Mouse (Mus musculus) spleen, postnatal 10 days (tissue): ENCODE data around the gene Slc9a9.

Source experiments
- DNase-seq, 2 experiments: peaks; one replicate each; pipeline ENCODE4 v3.0.0; 2021 to 2022; ENCODE audit warnings: low spot score in 2 of 2

The Slc9a9 gene

GRCm38 (mm10) chr9:94838479-94839031, 168.8 kb downstream of the Slc9a9 start:
- no peak for DNase-seq

GRCm38 (mm10) chr9:94839204-94839603, 169.5 kb downstream of the Slc9a9 start:
- no peak for DNase-seq

- DNase-seq = no peak
Observed at GRCm38 (mm10) chr9:94840398-94840797, 170.7 kb downstream of the Slc9a9 start.

- DNase-seq = no peak
Observed at GRCm38 (mm10) chr9:94840972-94841371, 171.3 kb downstream of the Slc9a9 start.

- DNase-seq = no peak
Observed at GRCm38 (mm10) chr9:94844176-94844575, 174.5 kb downstream of the Slc9a9 start.

- DNase-seq = no peak
Observed at GRCm38 (mm10) chr9:94847624-94848023, 177.9 kb downstream of the Slc9a9 start.

- DNase-seq = no peak
Observed at GRCm38 (mm10) chr9:94851550-94851949, 181.8 kb downstream of the Slc9a9 start.

- DNase-seq = no peak
Observed at GRCm38 (mm10) chr9:94856093-94856492, 186.4 kb downstream of the Slc9a9 start.

- no peak for DNase-seq
Observed at GRCm38 (mm10) chr9:94868557-94868956, 198.8 kb downstream of the Slc9a9 start.

GRCm38 (mm10) chr9:94869023-94869799, 199.5 kb downstream of the Slc9a9 start:
- DNase-seq = no peak

- no peak for DNase-seq
Observed at GRCm38 (mm10) chr9:94882517-94882916, 212.8 kb downstream of the Slc9a9 start.

- DNase-seq = peak in 1 of 2 experiments; percentile 16
Observed at GRCm38 (mm10) chr9:94883435-94883834, 213.7 kb downstream of the Slc9a9 start.

GRCm38 (mm10) chr9:94885151-94885550, 215.4 kb downstream of the Slc9a9 start:
- DNase-seq = no peak

GRCm38 (mm10) chr9:94889647-94890046, 219.9 kb downstream of the Slc9a9 start:
- DNase-seq = no peak

GRCm38 (mm10) chr9:94895882-94896281, 226.2 kb downstream of the Slc9a9 start:
- no peak for DNase-seq

- DNase-seq = no peak
Observed at GRCm38 (mm10) chr9:94904180-94904579, 234.5 kb downstream of the Slc9a9 start.

GRCm38 (mm10) chr9:94907020-94907610, 237.4 kb downstream of the Slc9a9 start:
- DNase-seq = no peak

- DNase-seq = no peak
Observed at GRCm38 (mm10) chr9:94912071-94912470, 242.4 kb downstream of the Slc9a9 start.

GRCm38 (mm10) chr9:94922062-94922461, 252.4 kb downstream of the Slc9a9 start:
- no peak for DNase-seq

GRCm38 (mm10) chr9:94925845-94926244, 256.1 kb downstream of the Slc9a9 start:
- no peak for DNase-seq

GRCm38 (mm10) chr9:94927101-94927500, 257.4 kb downstream of the Slc9a9 start:
- peak in 1 of 2 experiments; percentile 26 for DNase-seq

- DNase-seq = no peak
Observed at GRCm38 (mm10) chr9:94945569-94946135, 275.9 kb downstream of the Slc9a9 start.

GRCm38 (mm10) chr9:94947246-94947645, 277.5 kb downstream of the Slc9a9 start:
- no peak for DNase-seq
